Mouse (Mus musculus): ENCODE measurements around the gene Ifna16. TPM values are rescaled to one million over a fixed set of nuclear protein-coding genes. Genes with fewer than 3 reads are reported as not detected.

Gene Ifna16
- polyA plus RNA-seq, 1 experiment = not detected

- peak; percentile 35 for DNase-seq
- H3K27ac ChIP-seq (ENCODE audit: control insufficient read depth, insufficient read depth, low read length) = no peak overlapping the region
Observed at GRCm38 (mm10) chr4:88680362-88680761, 3.6 kb upstream of the Ifna16 start.

GRCm38 (mm10) chr4:88655461-88655860 is 21.3 kb downstream of the Ifna16 start:
- Histone ChIP-seq H3K4me1 (replicated peaks; ENCODE audit: control insufficient read depth, insufficient read depth, low read length) (no peaks in the 10 kb centered on the region), H3K4me3 (ENCODE audit: control insufficient read depth, insufficient read depth, low read length) (no peak overlapping the region), H3K27ac (ENCODE audit: control insufficient read depth, insufficient read depth, low read length) (no peak overlapping the region), H3K27me3 (ENCODE audit: control insufficient read depth, insufficient read depth, low read length) (no peaks in the 10 kb centered on the region), H3K36me3 (ENCODE audit: control insufficient read depth, insufficient read depth, low read length) (no peaks in the 10 kb centered on the region)
- DNase-seq = no peak
- WGBS = 44% methylated on average over 1 of the region's 1 CpGs
- TF ChIP-seq POLR2A (IDR thresholded peaks at IDR 0.05; ENCODE audit: control insufficient read depth, extremely low read depth, insufficient read depth, low read length, poor library complexity) = no peak
- TF ChIP-seq CTCF (IDR thresholded peaks at IDR 0.05; ENCODE audit: borderline replicate concordance, control insufficient read depth, extremely low read depth, insufficient read depth, low read length, poor library complexity) = no peak

More at GRCm38 (mm10) chr4:88680362-88680761, 3.6 kb upstream of the Ifna16 start:
- no peak overlapping the region for H3K4me3 ChIP-seq (ENCODE audit: control insufficient read depth, insufficient read depth, low read length)
- TF ChIP-seq CTCF (IDR thresholded peaks at IDR 0.05; ENCODE audit: borderline replicate concordance, control insufficient read depth, extremely low read depth, insufficient read depth, low read length, poor library complexity) (no peak), POLR2A (IDR thresholded peaks at IDR 0.05; ENCODE audit: control insufficient read depth, extremely low read depth, insufficient read depth, low read length, poor library complexity) (no peak)
- H3K27me3 ChIP-seq (ENCODE audit: control insufficient read depth, insufficient read depth, low read length) = no peaks in the 10 kb centered on the region
- no peaks in the 10 kb centered on the region for H3K4me1 ChIP-seq (replicated peaks; ENCODE audit: control insufficient read depth, insufficient read depth, low read length)
- H3K36me3 ChIP-seq (ENCODE audit: control insufficient read depth, insufficient read depth, low read length) = no peaks in the 10 kb centered on the region
- 42% methylated on average over 8 of the region's 8 CpGs for WGBS

- Histone ChIP-seq H3K27me3 (ENCODE audit: control insufficient read depth, insufficient read depth, low read length) (no peaks in the 10 kb centered on the region), H3K36me3 (ENCODE audit: control insufficient read depth, insufficient read depth, low read length) (no peaks in the 10 kb centered on the region), H3K4me1 (replicated peaks; ENCODE audit: control insufficient read depth, insufficient read depth, low read length) (no peaks in the 10 kb centered on the region), H3K27ac (ENCODE audit: control insufficient read depth, insufficient read depth, low read length) (no peak overlapping the region), H3K4me3 (ENCODE audit: control insufficient read depth, insufficient read depth, low read length) (no peak overlapping the region)
- no peak for TF ChIP-seq POLR2A (IDR thresholded peaks at IDR 0.05; ENCODE audit: control insufficient read depth, extremely low read depth, insufficient read depth, low read length, poor library complexity)
- TF ChIP-seq CTCF (IDR thresholded peaks at IDR 0.05; ENCODE audit: borderline replicate concordance, control insufficient read depth, extremely low read depth, insufficient read depth, low read length, poor library complexity) = no peak
- 79% methylated on average over 3 of the region's 3 CpGs for WGBS
- no peak for DNase-seq
Observed at GRCm38 (mm10) chr4:88653644-88654043, 23.1 kb downstream of the Ifna16 start.

GRCm38 (mm10) chr4:88644359-88644758 is 32.4 kb downstream of the Ifna16 start, which contains the start of gene Ifna13:
Gene Ifna13, minus strand, starts transcription at chr4:88644459.
- no peak within 1 kb of the TSS for H3K27ac ChIP-seq (ENCODE audit: control insufficient read depth, insufficient read depth, low read length)
- H3K36me3 ChIP-seq (ENCODE audit: control insufficient read depth, insufficient read depth, low read length) = no peaks in the 10 kb centered on the region
- WGBS = 8% methylated on average over 2 of the region's 2 CpGs
- no peak within 1 kb of the TSS for H3K4me3 ChIP-seq (ENCODE audit: control insufficient read depth, insufficient read depth, low read length)
- no peak for TF ChIP-seq POLR2A (IDR thresholded peaks at IDR 0.05; ENCODE audit: control insufficient read depth, extremely low read depth, insufficient read depth, low read length, poor library complexity)
- TF ChIP-seq CTCF (IDR thresholded peaks at IDR 0.05; ENCODE audit: borderline replicate concordance, control insufficient read depth, extremely low read depth, insufficient read depth, low read length, poor library complexity) = no peak
- no peaks in the 10 kb centered on the region for H3K4me1 ChIP-seq (replicated peaks; ENCODE audit: control insufficient read depth, insufficient read depth, low read length)
- H3K27me3 ChIP-seq (ENCODE audit: control insufficient read depth, insufficient read depth, low read length) = no peaks in the 10 kb centered on the region
- no peak for DNase-seq

- no peaks in the 10 kb centered on the region for H3K27me3 ChIP-seq (ENCODE audit: control insufficient read depth, insufficient read depth, low read length)
- no peak for TF ChIP-seq CTCF (IDR thresholded peaks at IDR 0.05; ENCODE audit: borderline replicate concordance, control insufficient read depth, extremely low read depth, insufficient read depth, low read length, poor library complexity)
- no peak for TF ChIP-seq POLR2A (IDR thresholded peaks at IDR 0.05; ENCODE audit: control insufficient read depth, extremely low read depth, insufficient read depth, low read length, poor library complexity)
- no peaks in the 10 kb centered on the region for H3K4me1 ChIP-seq (replicated peaks; ENCODE audit: control insufficient read depth, insufficient read depth, low read length)
- H3K4me3 ChIP-seq (ENCODE audit: control insufficient read depth, insufficient read depth, low read length) = no peak overlapping the region
- DNase-seq = no peak
- no peaks in the 10 kb centered on the region for H3K36me3 ChIP-seq (ENCODE audit: control insufficient read depth, insufficient read depth, low read length)
- H3K27ac ChIP-seq (ENCODE audit: control insufficient read depth, insufficient read depth, low read length) = no peak overlapping the region
- 57% methylated on average over 2 of the region's 2 CpGs for WGBS
Observed at GRCm38 (mm10) chr4:88642526-88642925, 34.2 kb downstream of the Ifna16 start.

- H3K36me3 ChIP-seq (ENCODE audit: control insufficient read depth, insufficient read depth, low read length) = no peaks in the 10 kb centered on the region
- H3K27ac ChIP-seq (ENCODE audit: control insufficient read depth, insufficient read depth, low read length) = no peak overlapping the region
- peak overlapping the region; percentile 64 for H3K4me3 ChIP-seq (ENCODE audit: control insufficient read depth, insufficient read depth, low read length)
- peak; percentile 95 for DNase-seq
- no peaks in the 10 kb centered on the region for H3K4me1 ChIP-seq (replicated peaks; ENCODE audit: control insufficient read depth, insufficient read depth, low read length)
- TF ChIP-seq POLR2A (IDR thresholded peaks at IDR 0.05; ENCODE audit: control insufficient read depth, extremely low read depth, insufficient read depth, low read length, poor library complexity) = no peak
- TF ChIP-seq CTCF (IDR thresholded peaks at IDR 0.05; ENCODE audit: borderline replicate concordance, control insufficient read depth, extremely low read depth, insufficient read depth, low read length, poor library complexity) = peak; percentile 99
- H3K27me3 ChIP-seq (ENCODE audit: control insufficient read depth, insufficient read depth, low read length) = no peaks in the 10 kb centered on the region
- 11% methylated on average over 11 of the region's 11 CpGs for WGBS
Observed at GRCm38 (mm10) chr4:88641077-88641831, 35.5 kb downstream of the Ifna16 start.
